Mouse (Mus musculus) bone marrow macrophage, adult 2 months (primary cell): ENCODE results near the gene Rassf3. TPM values are rescaled to one million over a fixed set of nuclear protein-coding genes. Genes with fewer than 3 reads are reported as not detected.

Experiments
- H3K27ac ChIP-seq: 2 replicates; pipeline ENCODE4 v1.5.1; 2012; ENCODE audit warnings: low read depth, low read length; ENCODE audit not compliant: insufficient read depth
- H3K4me1 ChIP-seq: 2 replicates; pipeline ENCODE4 v1.6.1; 2012; ENCODE audit warnings: low read length; ENCODE audit not compliant: control insufficient read depth, insufficient read depth
- H3K4me3 ChIP-seq: 2 replicates; pipeline ENCODE4 v1.5.1; 2012; ENCODE audit warnings: mild to moderate bottlenecking, low read length, moderate library complexity; ENCODE audit not compliant: insufficient read depth
- CTCF ChIP-seq: IDR thresholded peaks from 2 replicates; pipeline ENCODE4 v1.5.1; 2012; ENCODE audit warnings: low read depth, mild to moderate bottlenecking, low read length, moderate library complexity
- POLR2A ChIP-seq: IDR thresholded peaks from 2 replicates; pipeline ENCODE4 v1.6.1; 2012; ENCODE audit warnings: mild to moderate bottlenecking, low read depth, low read length, borderline replicate concordance
- polyA plus RNA-seq: library from polyadenylated mRNA; stranded (reverse); fragments of >200 nt; gene quantifications from 2 replicates; pipeline ENCODE4 v1.2.4, GENCODE M21; 2012; ENCODE audit not compliant: missing spikeins, insufficient read depth, insufficient read length

Rassf3 gene
- polyA plus RNA-seq, 1 experiment = 65.1 TPM

GRCm38 (mm10) chr10:121475101-121475671 is 961 bp downstream of the Rassf3 start:
- H3K4me1 ChIP-seq = peaks cover 25% of the 10 kb centered on the region
- peak overlapping the region; percentile 92 for H3K27ac ChIP-seq
- no peak for TF ChIP-seq POLR2A
- H3K4me3 ChIP-seq = peak overlapping the region; percentile 100

GRCm38 (mm10) chr10:121474288-121474687 is 1.9 kb downstream of the Rassf3 start:
- peak overlapping the region; percentile 92 for H3K27ac ChIP-seq

GRCm38 (mm10) chr10:121473723-121474215 is 2.4 kb downstream of the Rassf3 start:
- Histone ChIP-seq H3K4me3 (peak overlapping the region; percentile 100), H3K27ac (peak overlapping the region; percentile 92), H3K4me1 (peaks cover 38% of the 10 kb centered on the region)
- TF ChIP-seq POLR2A (no peak), CTCF (no peak)

More at GRCm38 (mm10) chr10:121474288-121474687, 1.9 kb downstream of the Rassf3 start:
- H3K4me3 ChIP-seq = peak overlapping the region; percentile 100
- peaks cover 34% of the 10 kb centered on the region for H3K4me1 ChIP-seq
- TF ChIP-seq POLR2A (no peak), CTCF (no peak)

- H3K4me1 ChIP-seq = peaks cover 48% of the 10 kb centered on the region
- H3K4me3 ChIP-seq = peak overlapping the region; percentile 100; the same call in 1 of the 2 replicates
- H3K27ac ChIP-seq = peak overlapping the region; percentile 79
- no peak for TF ChIP-seq CTCF
- TF ChIP-seq POLR2A = no peak
Observed at GRCm38 (mm10) chr10:121472593-121473217, 3.4 kb downstream of the Rassf3 start.

GRCm38 (mm10) chr10:121471570-121472197 is 4.5 kb downstream of the Rassf3 start:
- H3K4me1 ChIP-seq = peaks cover 50% of the 10 kb centered on the region
- no peak for TF ChIP-seq POLR2A
- no peak for TF ChIP-seq CTCF
- H3K4me3 ChIP-seq = peak overlapping the region; percentile 24
- peak overlapping the region; percentile 90 for H3K27ac ChIP-seq

GRCm38 (mm10) chr10:121469625-121470024 is 6.5 kb downstream of the Rassf3 start:
- Histone ChIP-seq H3K4me3 (no peak overlapping the region), H3K4me1 (peaks cover 58% of the 10 kb centered on the region), H3K27ac (no peak overlapping the region)
- TF ChIP-seq POLR2A = no peak
- TF ChIP-seq CTCF = no peak

- Histone ChIP-seq H3K4me3 (no peak overlapping the region), H3K4me1 (peaks cover 62% of the 10 kb centered on the region), H3K27ac (no peak overlapping the region)
- TF ChIP-seq CTCF (no peak), POLR2A (no peak)
Observed at GRCm38 (mm10) chr10:121468985-121469384, 7.2 kb downstream of the Rassf3 start.

- H3K4me1 ChIP-seq = peaks cover 68% of the 10 kb centered on the region
- H3K27ac ChIP-seq = no peak overlapping the region
- TF ChIP-seq POLR2A = no peak
- TF ChIP-seq CTCF = no peak
- no peak overlapping the region for H3K4me3 ChIP-seq
Observed at GRCm38 (mm10) chr10:121468261-121468660, 7.9 kb downstream of the Rassf3 start.

- TF ChIP-seq POLR2A (no peak), CTCF (no peak)
- H3K4me1 ChIP-seq = peaks cover 66% of the 10 kb centered on the region
- no peak overlapping the region for H3K27ac ChIP-seq
- H3K4me3 ChIP-seq = no peak overlapping the region
Observed at GRCm38 (mm10) chr10:121467792-121468191, 8.4 kb downstream of the Rassf3 start.

GRCm38 (mm10) chr10:121467016-121467415 is 9.1 kb downstream of the Rassf3 start:
- no peak overlapping the region for H3K4me3 ChIP-seq
- peaks cover 67% of the 10 kb centered on the region for H3K4me1 ChIP-seq
- TF ChIP-seq CTCF (no peak), POLR2A (no peak)
- no peak overlapping the region for H3K27ac ChIP-seq
